Mouse (Mus musculus) heart, postnatal 25 days (tissue): Measurements from ENCODE around the gene Abcg4. TPM values are rescaled to one million over a fixed set of nuclear protein-coding genes. Genes with fewer than 3 reads are reported as not detected.

Experiments used
- DNase-seq: peaks from one replicate; pipeline ENCODE4 v3.0.0; 2022; ENCODE audit warnings: low spot score
- intact Hi-C: fragments of 180-260 bp; cut with DNase I; formaldehyde crosslinking; loops from one replicate; pipeline ENCODE4 v1.15.1; 2025
- total RNA-seq, 2 experiments: library from RNA; stranded (reverse); gene quantifications; 2 replicates each; pipeline ENCODE4 v1.2.3; 2021

The Abcg4 gene
- total RNA-seq, 2 experiments from 2014 or later: 0.34 to 0.42 TPM

GRCm38 (mm10) chr9:44249181-44250146, 39.0 kb downstream of the Abcg4 start:
- intact Hi-C loops: loop anchor here (5.0 kb wide), 1 partner anchor 108 kb away; no protein-coding TSS in a partner anchor
- DNase-seq: no peak

GRCm38 (mm10) chr9:44247907-44248306, 40.5 kb downstream of the Abcg4 start:
- no peak for DNase-seq
- intact Hi-C loops: loop anchor here (5.0 kb wide), 1 partner anchor 109 kb away; no protein-coding TSS in a partner anchor

DNA sequence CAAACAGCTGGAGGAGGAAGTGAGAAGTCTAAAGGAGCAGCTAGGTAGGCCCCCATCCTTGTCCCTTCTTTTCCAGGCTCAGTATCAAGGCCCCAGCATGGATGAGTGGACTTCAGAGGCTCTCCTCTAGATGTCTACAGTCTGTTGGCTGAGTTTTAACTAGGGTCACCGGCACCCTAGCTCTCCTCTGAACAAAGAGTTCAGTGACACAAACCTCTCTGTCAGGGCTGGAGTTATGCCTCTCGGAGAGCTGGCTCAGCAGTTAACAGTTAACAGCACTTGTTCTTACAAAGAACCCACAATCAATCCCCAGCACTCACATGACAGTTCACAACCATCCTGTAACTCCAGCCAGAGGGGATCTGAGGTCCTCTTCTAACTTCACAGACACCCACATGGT, 44.8 kb downstream of the Abcg4 start:
- intact Hi-C loops: no loop called here
- no peak for DNase-seq

DNA sequence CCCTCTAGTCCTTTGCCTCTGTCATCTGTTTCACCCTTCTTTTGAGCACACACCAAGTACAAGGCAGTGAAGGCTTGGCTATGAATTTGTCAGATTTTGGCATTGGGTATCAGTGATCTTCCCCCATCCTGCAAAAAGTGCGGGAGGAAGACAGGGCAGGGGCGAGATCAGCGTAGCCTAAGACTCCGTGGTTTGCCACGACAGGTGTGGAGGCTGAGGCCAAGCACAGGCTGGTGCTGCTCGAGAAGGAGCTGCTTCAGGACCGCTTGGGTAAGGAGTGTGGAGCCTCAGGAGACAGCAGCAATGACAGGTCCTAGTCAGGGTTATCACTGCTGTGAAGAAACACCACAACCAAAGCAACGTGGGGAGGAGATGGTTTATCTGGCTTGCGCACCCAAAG, 47.0 kb downstream of the Abcg4 start:
- intact Hi-C loops: loop anchor here (2.0 kb wide), 1 partner anchor 149 kb away; no protein-coding TSS in a partner anchor
- no peak for DNase-seq

DNA sequence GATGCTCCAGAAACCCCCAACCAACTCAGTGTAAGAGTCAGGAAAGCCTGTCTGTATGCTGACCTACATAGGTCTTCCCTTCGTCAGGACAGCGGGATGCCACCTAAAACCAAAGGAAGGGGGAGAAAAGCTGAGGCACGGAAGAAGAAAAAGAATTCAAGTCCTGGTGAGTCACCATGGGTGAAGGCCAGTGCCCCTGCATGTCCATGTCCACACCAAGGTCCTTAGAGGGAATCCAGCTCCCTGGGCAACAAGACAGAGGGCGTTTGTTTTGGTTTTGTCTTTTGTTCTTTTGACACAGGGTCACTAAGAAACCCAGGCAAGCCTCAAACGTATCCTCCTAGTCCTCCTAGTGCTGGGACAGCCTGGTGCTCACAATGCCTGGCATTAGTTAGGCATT, 47.5 kb downstream of the Abcg4 start:
- DNase-seq: no peak
- intact Hi-C loops: loop anchor here (2.0 kb wide), 1 partner anchor 150 kb away; no protein-coding TSS in a partner anchor

DNA sequence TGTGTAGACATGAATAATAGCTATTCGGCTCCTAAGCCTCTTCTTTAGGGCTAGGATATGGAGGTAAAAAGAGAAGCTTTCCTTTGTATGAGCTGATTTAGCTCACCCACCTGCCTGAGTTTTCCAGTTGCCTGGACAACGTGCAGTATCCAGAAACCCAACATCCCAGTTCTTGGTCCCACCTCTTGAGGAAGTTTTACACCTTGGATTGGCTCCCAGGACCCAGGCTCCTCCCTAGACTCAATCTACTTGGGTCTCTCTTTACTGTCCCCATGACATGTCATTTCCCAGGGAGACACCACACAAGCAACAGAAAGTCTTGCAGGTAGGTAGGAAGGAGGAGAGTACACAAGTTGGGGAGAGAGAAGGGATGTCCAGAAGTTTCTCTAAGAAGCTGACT, 48.0 kb downstream of the Abcg4 start, which contains the start of gene Ccdc153:
Gene Ccdc153, plus strand, starts transcription at position 278 of the 400 bp plus-strand sequence.
- intact Hi-C loops: loop anchor here (2.0 kb wide), 1 partner anchor 150 kb away; no protein-coding TSS in a partner anchor
- DNase-seq: no peak

DNA sequence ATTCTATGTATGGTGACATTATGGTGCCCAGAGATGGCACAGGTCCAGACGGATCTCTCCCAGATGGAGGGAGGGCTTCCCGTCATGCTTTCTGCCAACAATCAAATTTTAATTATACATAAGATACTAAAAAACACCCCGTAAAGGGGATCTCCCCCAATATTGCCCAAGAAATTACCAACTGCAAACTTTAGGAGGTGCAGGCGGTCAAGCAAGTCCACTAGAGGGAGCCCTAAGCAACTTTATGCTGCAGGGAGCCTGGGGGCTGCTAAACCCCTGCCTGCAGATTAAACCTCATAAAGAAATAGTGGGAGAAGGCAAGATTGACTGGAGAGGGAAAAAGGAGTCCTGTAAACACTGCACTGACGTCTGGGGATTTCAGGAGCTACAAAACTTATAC, 49.0 kb downstream of the Abcg4 start:
- intact Hi-C loops: loop anchor here (10.0 kb wide), 3 partner anchors 55 to 255 kb away; no protein-coding TSS in a partner anchor
- no peak for DNase-seq

DNA sequence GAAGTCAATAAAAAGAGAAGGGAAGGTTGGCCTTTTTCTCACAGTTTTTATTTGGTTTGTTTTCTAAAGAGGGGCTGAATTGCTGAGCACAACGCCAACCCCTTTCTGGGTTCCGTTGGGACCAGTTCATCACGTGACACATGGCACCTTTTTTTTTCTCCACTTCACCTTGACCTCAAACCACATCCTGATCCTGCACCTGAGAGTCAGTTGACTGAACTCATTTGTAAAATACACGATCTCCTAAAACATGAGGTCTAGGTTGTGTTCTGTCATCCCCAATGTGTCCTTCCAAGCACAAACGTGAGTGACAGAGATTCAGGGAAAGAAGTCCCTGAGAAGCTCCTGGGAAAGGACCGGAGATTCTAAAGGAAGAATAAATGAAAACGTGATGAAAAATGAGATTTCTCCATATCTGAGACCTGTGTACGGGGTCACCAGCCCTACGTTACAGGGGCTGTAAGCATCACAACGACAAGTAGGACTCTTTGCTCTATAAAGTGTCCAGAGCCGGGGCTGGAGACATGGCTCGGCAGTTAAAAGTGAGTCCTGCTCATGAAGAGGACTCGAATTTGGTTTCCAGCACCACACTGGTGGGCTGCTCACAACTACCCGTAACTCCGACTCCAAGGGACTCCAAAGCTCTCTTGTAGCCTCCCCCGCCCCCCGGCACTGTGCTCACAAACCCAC, 49.8 kb downstream of the Abcg4 start:
- intact Hi-C loops: loop anchor here (10.0 kb wide), 3 partner anchors 54 to 254 kb away; no protein-coding TSS in a partner anchor
- no peak for DNase-seq

DNA sequence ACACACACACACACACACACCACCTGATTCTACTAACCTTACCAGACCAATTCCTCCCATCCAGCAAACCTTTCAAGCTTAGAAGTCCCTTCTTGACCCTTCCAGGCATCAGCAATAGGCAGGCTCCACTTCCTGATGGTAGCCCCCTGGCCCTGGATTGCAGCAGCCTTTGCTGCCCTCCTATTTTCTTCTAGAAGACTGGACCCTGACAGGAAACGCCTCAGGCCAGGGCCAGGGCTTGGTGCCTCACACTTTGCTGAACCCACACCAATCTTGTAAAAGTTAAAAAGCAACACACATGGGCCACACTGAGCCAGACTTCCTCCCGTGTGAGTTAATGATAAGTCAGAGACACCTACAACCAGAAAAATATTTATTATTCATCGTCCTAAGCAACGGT, 51.3 kb downstream of the Abcg4 start:
- intact Hi-C loops: loop anchor here (10.0 kb wide), 3 partner anchors 52 to 252 kb away; no protein-coding TSS in a partner anchor

DNA sequence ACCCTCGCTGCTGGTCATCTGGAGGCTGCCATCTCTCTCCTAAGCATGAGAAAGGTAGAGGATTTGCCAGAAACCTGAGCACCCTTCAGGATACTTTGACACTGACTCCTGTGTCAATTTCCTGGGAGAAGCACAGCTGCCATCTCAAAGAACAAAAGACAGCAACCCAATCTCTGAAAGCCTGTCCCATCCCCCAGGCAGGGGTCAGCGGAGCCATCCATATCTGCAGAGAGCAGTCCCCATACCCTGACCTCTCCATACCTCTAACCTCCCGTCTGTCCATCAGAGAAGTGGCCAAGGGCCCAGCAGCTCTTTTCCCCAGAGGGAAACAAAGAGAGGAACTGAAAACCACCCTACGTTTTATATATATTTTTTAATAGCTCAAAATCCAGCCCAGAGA, 51.8 kb downstream of the Abcg4 start:
- DNase-seq: no peak
- intact Hi-C loops: loop anchor here (10.0 kb wide), 3 partner anchors 52 to 252 kb away; no protein-coding TSS in a partner anchor

More for the DNA sequence above, 51.3 kb downstream of the Abcg4 start:
- no peak for DNase-seq

GRCm38 (mm10) chr9:44234479-44235427, 53.7 kb downstream of the Abcg4 start:
- DNase-seq: no peak
- intact Hi-C loops: loop anchor here (10.0 kb wide), 3 partner anchors 50 to 250 kb away; no protein-coding TSS in a partner anchor

DNA sequence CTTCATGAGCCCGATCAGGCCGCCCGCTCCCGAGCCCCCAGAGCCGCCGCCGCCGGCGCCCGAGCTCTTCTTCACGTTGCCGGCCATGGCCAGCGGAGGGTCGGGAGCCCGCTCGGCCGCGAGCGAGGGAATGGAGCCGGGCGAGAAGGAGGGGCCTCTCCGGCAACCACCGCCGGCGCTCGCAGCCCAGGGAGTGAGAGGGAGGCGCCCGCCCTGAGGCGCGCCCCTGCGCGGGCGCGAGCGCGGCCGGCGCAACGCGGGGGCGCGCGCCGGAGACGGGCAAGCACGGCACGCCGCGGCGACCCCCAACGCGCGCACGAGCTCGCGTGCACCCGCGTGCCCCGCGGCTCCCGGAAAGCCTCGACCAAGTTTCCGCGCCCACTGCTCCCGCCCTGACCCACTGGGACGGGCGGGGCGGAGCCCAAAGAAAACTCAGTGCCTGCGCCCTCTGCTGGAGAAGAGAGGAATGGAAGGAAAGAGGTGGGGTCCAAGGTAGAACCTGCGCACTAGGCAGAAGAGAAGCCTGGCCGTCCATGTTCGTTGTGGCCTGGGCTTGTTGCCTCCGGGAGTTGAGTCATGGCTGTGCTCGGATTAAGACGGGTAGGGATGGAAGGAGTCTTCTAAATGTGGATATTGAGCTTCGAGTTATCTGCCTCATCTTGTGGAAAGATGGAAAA, 54.5 kb downstream of the Abcg4 start, which contains the start of gene Cbl:
Gene Cbl, minus strand, starts transcription at position 248 of the 677 bp plus-strand sequence.
- peak; percentile 98 for DNase-seq
- intact Hi-C loops: loop anchor here (10.0 kb wide), 3 partner anchors 49 to 249 kb away; no protein-coding TSS in a partner anchor

DNA sequence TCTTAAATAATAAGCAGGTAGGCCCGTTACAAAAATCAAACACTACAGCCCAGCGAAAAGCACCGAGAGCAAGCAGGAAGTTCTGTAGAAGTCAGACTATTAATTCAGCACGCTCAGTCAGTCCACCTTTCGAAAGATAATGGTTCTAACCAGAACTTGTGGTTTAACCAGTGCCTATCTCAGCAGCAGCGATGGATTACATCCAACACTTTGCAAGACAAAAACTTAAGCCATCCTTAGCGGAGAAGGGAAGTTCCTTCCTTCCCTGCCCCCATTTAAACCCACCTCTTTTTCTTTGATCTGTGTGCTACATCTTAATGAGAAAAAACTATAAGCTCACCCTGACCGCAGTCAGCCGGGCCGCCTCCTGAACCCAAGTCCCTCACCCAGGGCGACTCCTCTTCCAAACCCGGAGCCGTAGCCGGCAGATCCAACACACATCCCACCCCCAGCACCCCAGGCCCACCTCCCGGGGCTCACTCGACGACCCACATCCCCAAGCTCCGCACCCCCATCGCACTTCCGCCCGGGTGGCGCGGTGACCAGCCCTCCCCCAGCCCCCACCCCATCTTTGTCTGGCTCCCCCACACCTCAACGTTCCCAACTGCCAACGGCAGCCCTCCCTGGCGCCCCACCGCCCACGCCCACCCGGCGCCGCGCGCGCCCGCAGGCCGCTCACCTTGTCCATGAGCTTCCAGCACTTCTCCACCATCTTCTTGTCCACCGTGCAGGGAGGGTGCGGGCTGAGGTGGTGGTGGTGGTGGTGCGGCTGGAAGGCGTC, 55.2 kb downstream of the Abcg4 start:
- DNase-seq: no peak
- intact Hi-C loops: loop anchor here (10.0 kb wide), 3 partner anchors 48 to 248 kb away; no protein-coding TSS in a partner anchor

- intact Hi-C loops: loop anchor here (10.0 kb wide), 3 partner anchors 47 to 247 kb away; no protein-coding TSS in a partner anchor
- no peak for DNase-seq
These were observed 56.8 kb downstream of the Abcg4 start for GRCm38 (mm10) chr9:44231609-44232008.

- intact Hi-C loops: no loop called here
- no peak for DNase-seq
These were observed 62.4 kb downstream of the Abcg4 start for GRCm38 (mm10) chr9:44225993-44226392.
